Mouse (Mus musculus) C2C12 (cell line): ENCODE results near the gene Lrrc4c.

Source experiments
- CEBPB ChIP-seq: IDR thresholded peaks from one replicate; pipeline ENCODE4 v1.6.1; 2011; ENCODE audit warnings: low read depth, mild to moderate bottlenecking, control low read depth, moderate library complexity
- CTCF ChIP-seq: IDR thresholded peaks from one replicate; pipeline ENCODE4 v1.5.1; 2011; ENCODE audit not compliant: control insufficient read depth, insufficient read depth, insufficient read length
- FOSL1 ChIP-seq: IDR thresholded peaks from one replicate; pipeline ENCODE4 v1.8.0; 2011; ENCODE audit warnings: mild to moderate bottlenecking, low read length; ENCODE audit not compliant: poor library complexity, insufficient read depth, severe bottlenecking
- MAX ChIP-seq: IDR thresholded peaks from one replicate; pipeline ENCODE4 v1.6.1; 2011; ENCODE audit warnings: mild to moderate bottlenecking, control low read depth
- MYOD1 ChIP-seq: IDR thresholded peaks from one replicate; pipeline ENCODE4 v1.6.1; 2011; ENCODE audit warnings: low read depth; ENCODE audit not compliant: control insufficient read depth, insufficient read length
- MYOG ChIP-seq: IDR thresholded peaks from one replicate; pipeline ENCODE4 v1.6.1; 2011; ENCODE audit not compliant: control insufficient read depth, insufficient read length; ENCODE audit errors: extremely low read depth
- USF1 ChIP-seq: IDR thresholded peaks from one replicate; pipeline ENCODE4 v1.6.1; 2011; ENCODE audit warnings: low read depth, mild to moderate bottlenecking, control low read depth, moderate library complexity

DNA sequence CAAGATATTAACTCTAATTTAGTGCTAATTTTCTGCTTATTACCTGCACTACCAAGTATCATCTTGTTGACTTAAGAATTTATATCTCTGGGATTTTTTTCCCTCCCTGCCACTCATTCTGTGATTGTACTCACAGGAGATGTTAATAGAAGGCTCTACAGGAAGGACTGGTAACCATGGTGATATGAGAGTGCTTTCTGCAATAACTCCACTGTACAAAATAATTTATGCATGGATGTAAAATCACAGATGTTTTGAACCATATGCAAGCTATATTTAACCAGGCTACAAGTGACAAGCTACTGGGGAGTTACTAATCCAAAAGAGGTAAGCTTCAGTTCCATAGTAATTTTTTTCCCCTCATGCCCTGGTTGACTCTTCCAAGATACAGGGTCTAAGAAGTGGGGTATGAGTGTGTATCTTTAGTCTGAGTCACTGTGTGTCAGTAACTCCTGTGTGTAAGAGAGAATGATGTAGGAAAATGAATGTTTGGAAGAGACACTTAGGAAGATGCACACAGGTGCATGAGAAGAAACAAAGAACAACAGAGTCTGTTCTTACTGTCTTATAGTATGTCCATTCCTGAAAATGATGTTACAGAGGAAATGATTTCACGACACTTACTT, 83.3 kb downstream of the Lrrc4c start:
- TF ChIP-seq FOSL1 (no peak), CTCF (no peak), MYOD1 (no peak), MAX (no peak), MYOG (no peak), USF1 (no peak), CEBPB (no peak)
